Mouse (Mus musculus) gastrocnemius, adult 8-10 months (tissue): ENCODE results near the gene Ncoa7. TPM values are rescaled to one million over a fixed set of nuclear protein-coding genes. Genes with fewer than 3 reads are reported as not detected.
"Not testable (repeated sequence)": the region's sequence is repeated elsewhere in the genome, so short reads cannot be mapped to it uniquely, and the experiment has no call there.

Source experiments
- DNase-seq, 2 experiments: peaks; one replicate each; pipeline ENCODE4 v3.0.0; 2022; ENCODE audit warnings: low spot score in 2 of 2
- total RNA-seq, 4 experiments: library from RNA; stranded (reverse); gene quantifications; 2 replicates each; pipeline ENCODE4 v1.2.4; 2022

Gene Ncoa7
- total RNA-seq, 4 experiments from 2014 or later = 1.1 to 2.3 (median 1.7) TPM

GRCm38 (mm10) chr10:30788340-30788721 lies 14.8 kb downstream of the Ncoa7 start:
- DNase-seq = no peak

GRCm38 (mm10) chr10:30787684-30788339 lies 15.3 kb downstream of the Ncoa7 start:
- DNase-seq = no peak

- no peak for DNase-seq
Measured at GRCm38 (mm10) chr10:30786103-30786754, 16.9 kb downstream of the Ncoa7 start.

- not testable (repeated sequence) for DNase-seq
Measured at GRCm38 (mm10) chr10:30780921-30781320, 22.2 kb downstream of the Ncoa7 start.

GRCm38 (mm10) chr10:30778240-30778639 lies 24.9 kb downstream of the Ncoa7 start:
- DNase-seq = peak; percentile 6 to 13

- DNase-seq = no peak
Measured at GRCm38 (mm10) chr10:30775987-30776386, 27.1 kb downstream of the Ncoa7 start.

GRCm38 (mm10) chr10:30775568-30775967 lies 27.6 kb downstream of the Ncoa7 start:
- DNase-seq = no peak

- no peak for DNase-seq
Measured at GRCm38 (mm10) chr10:30774396-30774795, 28.7 kb downstream of the Ncoa7 start.

- DNase-seq = no peak
Measured at GRCm38 (mm10) chr10:30773181-30773580, 29.9 kb downstream of the Ncoa7 start.

- DNase-seq = no peak
Measured at GRCm38 (mm10) chr10:30771417-30772158, 31.5 kb downstream of the Ncoa7 start.

- DNase-seq = no peak
Measured at GRCm38 (mm10) chr10:30768820-30769219, 34.3 kb downstream of the Ncoa7 start.

- DNase-seq = peak; percentile 7 to 20
Measured at GRCm38 (mm10) chr10:30768250-30768649, 34.9 kb downstream of the Ncoa7 start.

GRCm38 (mm10) chr10:30763179-30763770 lies 39.9 kb downstream of the Ncoa7 start:
- DNase-seq = no peak

- no peak for DNase-seq
Measured at GRCm38 (mm10) chr10:30762284-30762964, 40.7 kb downstream of the Ncoa7 start.

GRCm38 (mm10) chr10:30759360-30760147 lies 43.6 kb downstream of the Ncoa7 start:
- DNase-seq = no peak

- DNase-seq = no peak
Measured at GRCm38 (mm10) chr10:30756064-30756463, 47.1 kb downstream of the Ncoa7 start.

- DNase-seq = no peak
Measured at GRCm38 (mm10) chr10:30754825-30755457, 48.2 kb downstream of the Ncoa7 start.

- DNase-seq = no peak
Measured at GRCm38 (mm10) chr10:30754082-30754481, 49.0 kb downstream of the Ncoa7 start.

GRCm38 (mm10) chr10:30752485-30752884 lies 50.6 kb downstream of the Ncoa7 start:
- DNase-seq = no peak

- DNase-seq = no peak
Measured at GRCm38 (mm10) chr10:30751586-30751985, 51.5 kb downstream of the Ncoa7 start.
